ENCODE assay signal across 25 mouse cellular contexts in genomic region chr19:29963598-29964092, GRCm38 (mm10). TPM values are rescaled to one million over a fixed set of nuclear protein-coding genes. Genes with fewer than 3 reads are reported as not detected.
A peak's percentile ranks its signal among the peaks of the same experiment; 100 is the strongest.
DNase-seq lines count a peak whose midpoint lies in the region; ATAC-seq and TF ChIP-seq lines count a peak whose summit lies in the region.
"Had no signal": no experiment of that assay in that cellular context is flagged by ENCODE, and none has a peak within 500 bp of the region (broad histone marks: within the 10 kb centered on the region; RNA-seq: fewer than 3 reads in every experiment).

No protein-coding gene starts in this region.

- TF ChIP-seq POLR2A in lung, adult 2 months (IDR thresholded peaks at IDR 0.05; ENCODE audit: borderline replicate concordance, extremely low read depth, low read depth, low read length): no peak

- peak; percentile 30; the same call in 1 of the 2 replicates for TF ChIP-seq EP300 in lung, postnatal 0 days (IDR thresholded peaks at IDR 0.05)

- no peaks in the 10 kb centered on the region for H3K4me1 ChIP-seq in lung, postnatal 0 days (ENCODE audit: insufficient read depth, low read depth, low read length)
- peaks cover 2% of the 10 kb centered on the region; the same call in 1 of the 2 replicates for H3K4me1 ChIP-seq in lung, adult 2 months (ENCODE audit: control insufficient read depth, insufficient read depth, low read length)
- H3K4me1 ChIP-seq in stomach, embryonic 16.5 days (ENCODE audit: control insufficient read depth, insufficient read depth, low read length): no peaks in the 10 kb centered on the region
- no peaks in the 10 kb centered on the region for H3K4me1 ChIP-seq in midbrain, embryonic 15.5 days
- H3K4me1 ChIP-seq: embryonic facial prominence, embryonic 10.5 days; embryonic facial prominence, embryonic 12.5 days; forebrain, embryonic 13.5 days; forebrain, embryonic 15.5 days had no signal

- H3K4me2 ChIP-seq in lung, postnatal 0 days (replicated peaks; ENCODE audit: low read depth, low read length): no peak overlapping the region
- H3K4me2 ChIP-seq in stomach, embryonic 16.5 days (ENCODE audit: low read depth, low read length): no peak overlapping the region
- no peak overlapping the region for H3K4me2 ChIP-seq in midbrain, embryonic 15.5 days
- H3K4me2 ChIP-seq: embryonic facial prominence, embryonic 12.5 days; forebrain, embryonic 13.5 days; forebrain, embryonic 15.5 days had no signal

- no peak overlapping the region for H3K27ac ChIP-seq in lung, postnatal 0 days (ENCODE audit: low read length)
- H3K27ac ChIP-seq in stomach, embryonic 16.5 days (ENCODE audit: low read length): no peak overlapping the region
- no peak overlapping the region for H3K27ac ChIP-seq in midbrain, embryonic 15.5 days
- H3K27ac ChIP-seq: embryonic facial prominence, embryonic 10.5 days; embryonic facial prominence, embryonic 12.5 days; forebrain, embryonic 13.5 days; forebrain, embryonic 15.5 days had no signal

- no peak overlapping the region for H3K9ac ChIP-seq in lung, postnatal 0 days (replicated peaks; ENCODE audit: low read depth)
- no peak overlapping the region for H3K9ac ChIP-seq in stomach, embryonic 16.5 days (ENCODE audit: low read length)
- H3K9ac ChIP-seq in midbrain, embryonic 15.5 days: no peak overlapping the region
- H3K9ac ChIP-seq: embryonic facial prominence, embryonic 12.5 days; forebrain, embryonic 13.5 days; forebrain, embryonic 15.5 days had no signal

- TF ChIP-seq CTCF in lung, postnatal 0 days (IDR thresholded peaks at IDR 0.05): no peak
- no peak for TF ChIP-seq CTCF in lung, adult 2 months (IDR thresholded peaks at IDR 0.05; ENCODE audit: insufficient read depth, low read length)

- H3K27me3 ChIP-seq in lung, postnatal 0 days (replicated peaks; ENCODE audit: insufficient read depth, low read length): no peaks in the 10 kb centered on the region
- H3K27me3 ChIP-seq in stomach, embryonic 16.5 days (ENCODE audit: control insufficient read depth, insufficient read depth, low read length): no peaks in the 10 kb centered on the region
- H3K27me3 ChIP-seq in midbrain, embryonic 15.5 days (replicated peaks): no peaks in the 10 kb centered on the region
- H3K27me3 ChIP-seq: embryonic facial prominence, embryonic 12.5 days; forebrain, embryonic 13.5 days; forebrain, embryonic 15.5 days; Patski had no signal

- 51% methylated on average over 2 of the region's 2 CpGs for WGBS in lung, postnatal 0 days
- 40% methylated on average over 2 of the region's 2 CpGs for WGBS in lung, adult 2 months
- WGBS in stomach, embryonic 16.5 days: 69% methylated on average over 2 of the region's 2 CpGs
- 86% methylated on average over 2 of the region's 2 CpGs for WGBS in midbrain, embryonic 15.5 days

- H3K9me3 ChIP-seq in lung, postnatal 0 days (ENCODE audit: low read length): no peaks in the 10 kb centered on the region
- H3K9me3 ChIP-seq in stomach, embryonic 16.5 days (replicated peaks; ENCODE audit: control insufficient read depth, low read length): no peaks in the 10 kb centered on the region
- H3K9me3 ChIP-seq in midbrain, embryonic 15.5 days: no peaks in the 10 kb centered on the region
- H3K9me3 ChIP-seq: embryonic facial prominence, embryonic 12.5 days; forebrain, embryonic 15.5 days had no signal

- ATAC-seq in lung, postnatal 0 days: 0 out of 2 replicates have a peak, but pooled peaks have one; percentile 37
- ATAC-seq in stomach, embryonic 16.5 days (ENCODE audit: insufficient read depth, low FRiP score): peak; percentile 71; the same call in 1 of the 2 replicates
- ATAC-seq in midbrain, embryonic 15.5 days (replicated peaks): no peak
- ATAC-seq: activated CD4-positive, CD25-positive, alpha-beta regulatory T cell, adult 4 months; forebrain, embryonic 13.5 days; forebrain, embryonic 15.5 days; Patski had no signal

- DNase-seq in lung, postnatal 0 days (ENCODE audit: low spot score): peak; percentile 39
- no peak for DNase-seq in lung, adult 2 months
- peak; percentile 14 for DNase-seq in lung, postnatal 36 days
- DNase-seq in lung, postnatal 14 days: no peak
- no peak for DNase-seq in right cerebral cortex, postnatal 36 days (ENCODE audit: low spot score in 2 of 2)
- DNase-seq: adrenal gland, adult 8-10 months; adrenal gland, postnatal 14 days; adrenal gland, postnatal 36 days; cerebellum, adult 11-12 months; cerebellum, adult 2 months; cerebellum, adult 9-10 months; cerebellum, postnatal 10 days; cerebellum, postnatal 25 days had no signal

- no peaks in the 10 kb centered on the region for H3K36me3 ChIP-seq in lung, postnatal 0 days (ENCODE audit: insufficient read depth, low read length)
- no peaks in the 10 kb centered on the region for H3K36me3 ChIP-seq in stomach, embryonic 16.5 days (ENCODE audit: control insufficient read depth, insufficient read depth, low read length)
- no peaks in the 10 kb centered on the region for H3K36me3 ChIP-seq in midbrain, embryonic 15.5 days (replicated peaks)
- H3K36me3 ChIP-seq: embryonic facial prominence, embryonic 10.5 days; embryonic facial prominence, embryonic 12.5 days; forebrain, embryonic 15.5 days had no signal

- H3K4me3 ChIP-seq in lung, postnatal 0 days (ENCODE audit: low read depth, low read length): no peak overlapping the region
- H3K4me3 ChIP-seq in lung, adult 2 months (replicated peaks; ENCODE audit: extremely low read depth, low read depth, low read length): no peak overlapping the region
- no peak overlapping the region for H3K4me3 ChIP-seq in stomach, embryonic 16.5 days (replicated peaks; ENCODE audit: low read length)
- no peak overlapping the region for H3K4me3 ChIP-seq in midbrain, embryonic 15.5 days
- H3K4me3 ChIP-seq: embryonic facial prominence, embryonic 10.5 days; embryonic facial prominence, embryonic 12.5 days; forebrain, embryonic 13.5 days; forebrain, embryonic 15.5 days had no signal

RNA-seq across cellular contexts. Expression of gene Il33, which starts 38.7 kb away (rescaled TPM):
- polyA plus RNA-seq in lung, postnatal 0 days (2015; fragmentation: Nextera tagmentation; extraction: Ambion mirVana): 56.1 and 148 TPM in 2 replicates
- polyA plus RNA-seq in lung, adult 2 months (2012; rRNA removed): 28.6 and 45.4 TPM in 2 replicates
- 14.9 and 15.0 TPM in 2 replicates for polyA plus RNA-seq in stomach, embryonic 16.5 days (2015; fragmentation: Nextera tagmentation; extraction: Ambion mirVana)
- polyA plus RNA-seq in midbrain, embryonic 15.5 days (2015; fragmentation: Nextera tagmentation; extraction: Ambion mirVana): 0.56 and 0.90 TPM in 2 replicates
- polyA plus RNA-seq: activated CD4-positive, CD25-positive, alpha-beta regulatory T cell, adult 4 months had no signal

RNA-seq across cellular contexts. Expression of gene Trpd52l3, which starts 39.9 kb away (rescaled TPM):
- not detected in 2 replicates for polyA plus RNA-seq in lung, postnatal 0 days (2015; fragmentation: Nextera tagmentation; extraction: Ambion mirVana)
- not detected in 2 replicates for polyA plus RNA-seq in lung, adult 2 months (2012; rRNA removed)
- polyA plus RNA-seq in stomach, embryonic 16.5 days (2015; fragmentation: Nextera tagmentation; extraction: Ambion mirVana): not detected in 2 replicates
- not detected in 2 replicates for polyA plus RNA-seq in midbrain, embryonic 15.5 days (2015; fragmentation: Nextera tagmentation; extraction: Ambion mirVana)
- polyA plus RNA-seq: activated CD4-positive, CD25-positive, alpha-beta regulatory T cell, adult 4 months; C2C12; cerebellum, adult 2 months; cortical plate, adult 2 months; embryonic facial prominence, embryonic 10.5 days; embryonic facial prominence, embryonic 12.5 days; embryonic facial prominence, embryonic 14.5 days; forebrain, embryonic 11.5 days; forebrain, embryonic 13.5 days; forebrain, embryonic 15.5 days; Patski had no signal

Comparison
In these comparisons a context has a peak if more than half of its experiments do, and no peak if none do; other contexts are left out.
1. DNase-seq: peak in lung, postnatal 0 days (single experiment) and lung, postnatal 36 days (single experiment); none in lung, adult 2 months (single experiment), lung, postnatal 14 days (single experiment) and right cerebral cortex, postnatal 36 days (0 of 2).